Mouse (Mus musculus) liver, adult 2 months (tissue): Measurements from ENCODE around the gene Cntn1.

Source experiments
- CTCF ChIP-seq: fragments of 200-500 bp; IDR thresholded peaks from 2 replicates; pipeline ENCODE4 v1.5.1; 2011; ENCODE audit warnings: low read depth, low read length, control low read depth
- POLR2A ChIP-seq: fragments of 200-500 bp; IDR thresholded peaks from 2 replicates; pipeline ENCODE4 v1.6.1; 2011; ENCODE audit warnings: low read length, control low read depth; ENCODE audit not compliant: insufficient read depth; ENCODE audit errors: extremely low read depth

DNA sequence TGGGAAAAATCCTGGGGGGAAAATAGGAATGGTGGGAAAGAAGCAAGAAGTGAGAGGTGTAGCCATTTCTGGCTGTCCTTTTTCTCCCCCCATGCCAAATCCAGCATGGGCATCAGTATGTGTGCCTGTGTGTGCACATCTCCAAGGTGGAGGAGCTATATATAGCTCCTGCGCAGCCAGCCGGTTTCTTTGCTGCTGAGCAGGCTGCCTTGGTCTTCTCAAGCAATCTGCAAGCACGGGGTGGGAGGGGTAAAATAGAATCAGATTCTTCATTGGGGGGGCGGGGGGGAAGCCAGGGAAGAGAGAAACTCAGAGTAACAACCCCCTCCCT is 1.1 kb downstream of the Cntn1 start:
- TF ChIP-seq CTCF, result no peak
- no peak for TF ChIP-seq POLR2A
